Mouse (Mus musculus): Measurements from ENCODE around the gene Kyat3. TPM values are rescaled to one million over a fixed set of nuclear protein-coding genes. Genes with fewer than 3 reads are reported as not detected.
A peak's percentile ranks its signal among the peaks of the same experiment; 100 is the strongest.
"Not testable (repeated sequence)": the region's sequence is repeated elsewhere in the genome, so short reads cannot be mapped to it uniquely, and the experiment has no call there.

Gene Kyat3
- polyA plus RNA-seq, 1 experiment from 2014 or later: 17.5 TPM

- ATAC-seq: no peak
- WGBS: 90% methylated on average over 5 of the region's 5 CpGs
- Histone ChIP-seq H3K4me1 (replicated peaks) (no peaks in the 10 kb centered on the region), H3K4me2 (replicated peaks) (no peak overlapping the region), H3K4me3 (replicated peaks) (no peak overlapping the region), H3K27me3 (replicated peaks) (no peaks in the 10 kb centered on the region), H3K9me3 (no peaks in the 10 kb centered on the region), H3K27ac (no peak overlapping the region), H3K36me3 (no peaks in the 10 kb centered on the region), H3K9ac (no peak overlapping the region)
Observed at GRCm38 (mm10) chr3:142711372-142711771, 10.5 kb downstream of the Kyat3 start.

DNA sequence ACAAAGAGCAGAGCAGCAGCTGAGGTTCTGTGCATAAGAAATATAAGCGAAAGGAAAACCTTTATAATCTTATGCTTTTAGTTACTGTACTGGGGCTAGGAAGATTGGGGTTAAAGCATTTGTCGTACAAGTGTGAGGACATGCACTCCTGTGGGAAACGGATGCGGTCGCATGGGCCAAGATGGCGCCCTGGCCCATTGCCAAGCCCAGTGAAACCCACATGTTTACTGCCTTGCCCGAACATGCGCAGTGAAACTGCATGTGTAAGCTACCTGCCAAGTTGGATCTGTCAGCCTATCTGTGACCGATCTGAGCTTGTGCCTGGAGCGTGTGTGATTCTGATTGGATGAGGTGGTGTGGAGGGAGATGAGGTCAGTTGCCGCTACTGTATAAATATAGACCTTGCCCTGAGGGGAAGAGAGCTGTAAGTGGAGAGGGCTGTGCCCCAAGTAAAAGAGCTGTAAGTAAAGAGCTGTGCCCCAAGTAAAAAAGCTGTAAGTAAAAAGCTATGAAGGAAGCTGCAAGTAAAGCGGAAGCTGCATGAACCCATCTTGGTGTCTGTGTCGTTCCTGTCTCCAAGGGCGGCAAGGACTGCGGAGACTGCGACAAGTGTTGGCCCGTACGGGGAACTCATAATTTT, 11.7 kb downstream of the Kyat3 start:
- H3K4me1 ChIP-seq (replicated peaks); H3K9me3 ChIP-seq; H3K4me3 ChIP-seq (replicated peaks); H3K4me2 ChIP-seq (replicated peaks); H3K9ac ChIP-seq; H3K27ac ChIP-seq; H3K36me3 ChIP-seq; ATAC-seq; H3K27me3 ChIP-seq (replicated peaks): not testable (repeated sequence)
- 83% methylated on average over 18 of the region's 18 CpGs for WGBS

- no peaks in the 10 kb centered on the region for H3K27me3 ChIP-seq (replicated peaks)
- H3K9me3 ChIP-seq: no peaks in the 10 kb centered on the region
- H3K4me3 ChIP-seq (replicated peaks): no peak overlapping the region
- 0 out of 2 replicates have a peak, but pooled peaks cover 4% of the 10 kb centered on the region for H3K36me3 ChIP-seq
- WGBS: 53% methylated on average over 2 of the region's 2 CpGs
- no peaks in the 10 kb centered on the region for H3K4me1 ChIP-seq (replicated peaks)
- no peak overlapping the region for H3K27ac ChIP-seq
- no peak overlapping the region for H3K4me2 ChIP-seq (replicated peaks)
- H3K9ac ChIP-seq: no peak overlapping the region
- peak; percentile 85 for ATAC-seq
Observed at GRCm38 (mm10) chr3:142725481-142725880, 24.6 kb downstream of the Kyat3 start.

- Histone ChIP-seq H3K36me3 (0 out of 2 replicates have a peak, but pooled peaks cover 4% of the 10 kb centered on the region), H3K4me1 (replicated peaks) (no peaks in the 10 kb centered on the region), H3K4me3 (replicated peaks) (no peak overlapping the region), H3K4me2 (replicated peaks) (no peak overlapping the region), H3K27me3 (replicated peaks) (no peaks in the 10 kb centered on the region), H3K27ac (no peak overlapping the region), H3K9ac (no peak overlapping the region), H3K9me3 (no peaks in the 10 kb centered on the region)
- WGBS: 84% methylated on average over 22 of the region's 22 CpGs
- ATAC-seq: peak; percentile 47; the same call in 1 of the 2 replicates
Observed at GRCm38 (mm10) chr3:142725969-142726672, 25.3 kb downstream of the Kyat3 start.

DNA sequence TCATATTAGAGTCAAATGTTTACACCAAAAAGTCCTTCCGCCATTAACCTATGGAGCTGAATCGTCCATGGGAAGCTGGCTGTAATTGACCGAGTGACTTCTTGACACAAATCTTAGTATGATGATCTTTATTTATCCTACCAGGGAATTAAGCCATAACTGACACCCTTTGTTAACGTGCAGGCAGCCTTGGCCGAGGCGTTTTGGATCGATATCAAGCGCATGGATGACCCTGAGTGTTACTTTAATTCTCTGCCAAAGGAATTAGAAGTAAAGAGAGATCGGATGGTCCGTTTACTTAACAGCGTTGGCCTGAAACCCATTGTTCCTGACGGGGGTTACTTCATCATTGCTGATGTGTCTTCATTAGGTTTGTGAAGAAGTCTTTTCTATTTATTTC, 33.4 kb downstream of the Kyat3 start:
- H3K36me3 ChIP-seq: no peaks in the 10 kb centered on the region
- no peak overlapping the region for H3K4me3 ChIP-seq (replicated peaks)
- no peaks in the 10 kb centered on the region for H3K9me3 ChIP-seq
- no peaks in the 10 kb centered on the region for H3K27me3 ChIP-seq (replicated peaks)
- ATAC-seq: no peak
- no peak overlapping the region for H3K4me2 ChIP-seq (replicated peaks)
- no peak overlapping the region for H3K27ac ChIP-seq
- WGBS: 76% methylated on average over 12 of the region's 12 CpGs
- no peak overlapping the region for H3K9ac ChIP-seq
- no peaks in the 10 kb centered on the region for H3K4me1 ChIP-seq (replicated peaks)

- no peaks in the 10 kb centered on the region for H3K27me3 ChIP-seq (replicated peaks)
- H3K9ac ChIP-seq: no peak overlapping the region
- WGBS: 71% methylated on average over 7 of the region's 7 CpGs
- no peak overlapping the region for H3K4me2 ChIP-seq (replicated peaks)
- no peak overlapping the region for H3K27ac ChIP-seq
- no peaks in the 10 kb centered on the region for H3K9me3 ChIP-seq
- ATAC-seq: no peak
- H3K4me3 ChIP-seq (replicated peaks): no peak overlapping the region
- no peaks in the 10 kb centered on the region for H3K4me1 ChIP-seq (replicated peaks)
- no peaks in the 10 kb centered on the region for H3K36me3 ChIP-seq
Observed at GRCm38 (mm10) chr3:142740896-142741295, 40.0 kb downstream of the Kyat3 start.

GRCm38 (mm10) chr3:142743973-142744898, 43.4 kb downstream of the Kyat3 start:
- Histone ChIP-seq H3K27me3 (replicated peaks) (no peaks in the 10 kb centered on the region), H3K4me1 (replicated peaks) (no peaks in the 10 kb centered on the region), H3K9ac (no peak overlapping the region), H3K4me3 (replicated peaks) (no peak overlapping the region), H3K4me2 (replicated peaks) (no peak overlapping the region), H3K9me3 (no peaks in the 10 kb centered on the region), H3K36me3 (no peaks in the 10 kb centered on the region), H3K27ac (no peak overlapping the region)
- 57% methylated on average over 21 of the region's 21 CpGs for WGBS
- peak; percentile 80 for ATAC-seq

DNA sequence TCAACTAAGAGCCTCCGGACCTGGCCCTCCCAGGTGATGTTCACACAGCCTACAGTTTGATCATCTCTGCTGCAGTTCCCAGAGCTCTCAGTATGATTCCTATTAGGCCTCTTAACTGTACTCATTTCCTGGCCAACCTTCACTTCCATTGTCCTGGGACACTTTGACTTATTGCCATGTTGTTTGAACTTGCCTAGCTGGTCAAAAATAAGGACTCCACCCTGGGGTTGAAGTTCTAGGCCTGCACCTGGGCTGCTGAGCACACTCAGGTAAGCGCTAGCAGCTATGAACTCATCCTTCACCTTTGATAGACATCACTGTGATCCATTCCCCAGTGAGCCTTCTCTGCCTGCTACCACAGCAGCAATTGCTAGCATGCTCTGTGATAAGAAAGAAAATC, 44.2 kb downstream of the Kyat3 start:
- WGBS: 91% methylated on average over 2 of the region's 2 CpGs
- Histone ChIP-seq H3K4me1 (replicated peaks) (no peaks in the 10 kb centered on the region), H3K36me3 (no peaks in the 10 kb centered on the region), H3K27ac (no peak overlapping the region), H3K4me2 (replicated peaks) (no peak overlapping the region), H3K9ac (no peak overlapping the region), H3K4me3 (replicated peaks) (no peak overlapping the region), H3K27me3 (replicated peaks) (no peaks in the 10 kb centered on the region), H3K9me3 (no peaks in the 10 kb centered on the region)
- no peak for ATAC-seq

DNA sequence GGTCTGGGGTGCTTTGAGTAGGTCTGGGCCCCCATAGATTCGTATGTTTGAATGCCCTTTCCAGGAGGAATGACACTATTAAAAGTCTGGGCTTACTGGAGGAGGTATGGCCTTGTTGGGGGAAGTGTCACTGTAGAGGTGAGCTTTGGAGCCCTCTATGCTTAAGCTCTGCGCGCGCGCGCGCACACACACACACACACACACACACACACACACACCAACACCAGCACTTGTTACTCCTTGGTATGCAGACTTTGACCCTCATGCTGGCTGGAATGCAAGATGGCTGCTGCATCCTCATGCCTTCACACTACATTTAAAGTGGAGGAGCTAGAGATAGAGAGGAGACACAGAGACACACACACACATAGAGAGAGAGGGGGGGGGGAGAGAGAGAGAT, 46.8 kb downstream of the Kyat3 start:
- H3K27ac ChIP-seq: no peak overlapping the region
- WGBS: 95% methylated on average over 7 of the region's 7 CpGs
- no peaks in the 10 kb centered on the region for H3K36me3 ChIP-seq
- no peaks in the 10 kb centered on the region for H3K4me1 ChIP-seq (replicated peaks)
- no peaks in the 10 kb centered on the region for H3K27me3 ChIP-seq (replicated peaks)
- H3K4me3 ChIP-seq (replicated peaks): no peak overlapping the region
- H3K4me2 ChIP-seq (replicated peaks): no peak overlapping the region
- H3K9ac ChIP-seq: no peak overlapping the region
- H3K9me3 ChIP-seq: no peaks in the 10 kb centered on the region
- no peak for ATAC-seq

GRCm38 (mm10) chr3:142749131-142749530, 48.3 kb downstream of the Kyat3 start:
- H3K36me3 ChIP-seq: no peaks in the 10 kb centered on the region
- no peak overlapping the region for H3K9ac ChIP-seq
- H3K27ac ChIP-seq: no peak overlapping the region
- H3K4me3 ChIP-seq (replicated peaks): no peak overlapping the region
- ATAC-seq: no peak
- no peaks in the 10 kb centered on the region for H3K9me3 ChIP-seq
- WGBS: 85% methylated on average over 16 of the region's 16 CpGs
- no peak overlapping the region for H3K4me2 ChIP-seq (replicated peaks)
- no peaks in the 10 kb centered on the region for H3K4me1 ChIP-seq (replicated peaks)
- no peaks in the 10 kb centered on the region for H3K27me3 ChIP-seq (replicated peaks)

DNA sequence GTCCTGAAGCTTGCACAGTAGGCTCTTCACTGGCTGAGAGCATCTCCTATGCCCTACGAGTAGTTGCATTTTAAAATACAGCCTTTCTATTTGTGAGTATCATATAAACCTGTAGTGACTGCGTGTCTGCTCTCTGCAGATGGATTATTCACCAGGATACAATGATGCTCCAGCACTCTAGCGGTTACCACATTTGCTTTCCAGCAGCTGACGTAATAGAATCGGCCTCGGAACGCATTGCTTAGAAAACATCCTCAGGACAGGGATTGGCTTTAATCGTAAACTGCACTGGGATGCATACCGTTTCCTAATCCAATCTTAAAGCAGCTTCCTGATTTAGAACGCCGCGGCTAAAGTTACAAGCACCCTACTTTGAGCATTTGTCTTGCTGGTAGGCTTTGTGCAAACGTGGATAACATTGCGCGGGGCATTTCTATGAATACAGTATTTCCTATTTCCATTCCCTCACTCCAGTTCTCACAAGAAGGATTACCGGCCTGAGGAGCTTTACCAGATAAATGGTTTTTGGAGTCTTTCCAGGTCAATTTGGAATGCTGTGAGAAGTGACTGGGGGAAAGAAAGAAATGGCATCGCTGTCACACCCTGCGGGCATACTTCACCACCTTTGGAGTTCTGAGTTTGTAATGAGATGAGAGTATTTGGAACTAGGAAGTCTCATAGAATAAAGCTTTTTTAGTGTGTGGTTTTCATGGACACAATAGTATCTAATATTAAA, 54.4 kb downstream of the Kyat3 start:
- Histone ChIP-seq H3K27me3 (replicated peaks) (no peaks in the 10 kb centered on the region), H3K27ac (no peak overlapping the region), H3K36me3 (no peaks in the 10 kb centered on the region), H3K9me3 (no peaks in the 10 kb centered on the region), H3K4me3 (replicated peaks) (no peak overlapping the region), H3K4me2 (replicated peaks) (no peak overlapping the region), H3K9ac (no peak overlapping the region), H3K4me1 (replicated peaks) (no peaks in the 10 kb centered on the region)
- no peak for ATAC-seq
- WGBS: 85% methylated on average over 18 of the region's 18 CpGs

DNA sequence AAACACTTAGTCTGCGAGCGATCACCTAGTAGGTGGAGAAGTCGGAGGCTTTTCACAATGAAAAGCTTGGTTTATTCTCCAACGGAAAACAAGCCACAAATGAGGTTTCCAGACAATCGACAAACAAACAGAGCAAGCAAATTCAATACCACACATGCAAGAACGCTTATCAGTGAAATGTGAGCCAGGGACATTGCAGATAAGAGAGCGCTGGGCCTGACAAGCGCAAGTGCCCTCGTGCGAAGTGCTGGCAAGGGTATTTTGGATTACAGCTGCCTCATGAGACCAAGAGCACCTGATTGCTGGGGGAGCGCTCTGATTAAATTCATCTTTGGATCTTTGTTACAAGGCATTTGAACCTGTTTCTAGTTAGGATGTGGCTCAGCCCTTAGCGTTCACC, 57.0 kb downstream of the Kyat3 start:
- no peaks in the 10 kb centered on the region for H3K4me1 ChIP-seq (replicated peaks)
- H3K27ac ChIP-seq: no peak overlapping the region
- H3K4me3 ChIP-seq (replicated peaks): no peak overlapping the region
- WGBS: 40% methylated on average over 12 of the region's 12 CpGs
- H3K27me3 ChIP-seq (replicated peaks): no peaks in the 10 kb centered on the region
- no peak overlapping the region for H3K4me2 ChIP-seq (replicated peaks)
- H3K9ac ChIP-seq: no peak overlapping the region
- no peaks in the 10 kb centered on the region for H3K36me3 ChIP-seq
- peak; percentile 56 for ATAC-seq
- H3K9me3 ChIP-seq: no peaks in the 10 kb centered on the region

Measured in intestine, embryonic 15.5 days (tissue).